In the genomic region with DNA sequence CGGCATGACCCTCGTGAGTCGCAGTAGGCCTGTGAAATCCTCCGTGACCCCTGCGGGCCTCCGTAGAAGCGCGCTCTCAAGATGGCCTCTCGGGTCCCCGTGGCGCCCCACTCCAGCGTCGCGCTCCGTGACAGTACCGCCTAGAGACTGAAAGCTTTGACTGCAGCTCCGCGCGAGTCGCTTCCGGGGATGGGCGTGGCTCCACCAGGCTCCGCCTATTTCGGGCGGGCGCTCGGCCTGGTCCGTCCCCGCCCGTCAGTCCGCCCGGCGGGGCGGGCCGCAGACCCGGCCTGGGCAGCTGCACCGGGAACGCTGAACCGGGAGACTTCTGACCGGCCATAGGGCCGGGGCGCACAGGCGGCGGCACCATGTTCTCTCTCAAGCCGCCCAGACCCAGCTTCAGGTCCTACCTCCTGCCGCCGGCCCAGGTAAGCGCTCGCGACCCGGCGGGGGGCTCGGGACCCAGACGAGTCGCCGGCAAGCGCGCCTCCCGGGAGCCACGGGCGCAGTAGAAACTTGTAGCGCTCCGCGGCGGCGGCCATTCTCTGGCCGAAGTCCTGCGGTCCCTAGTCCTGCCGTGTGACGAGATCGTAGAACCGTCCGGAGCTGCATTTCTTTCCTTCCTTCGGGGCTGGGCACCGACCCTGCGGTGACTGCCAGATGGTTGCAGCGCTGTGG, we compare ENCODE assay signal across 8 mouse cellular contexts. TPM values are rescaled to one million over a fixed set of nuclear protein-coding genes. Genes with fewer than 3 reads are reported as not detected.
DNase-seq lines count a peak whose midpoint lies in the region; ATAC-seq and TF ChIP-seq lines count a peak whose summit lies in the region.

A gene (plus strand): TSS at position 240 of the 678 bp plus-strand sequence.

- no peaks in the 10 kb centered on the region for H3K9me3 ChIP-seq in heart, embryonic 12.5 days (replicated peaks)
- H3K9me3 ChIP-seq in kidney, postnatal 0 days (replicated peaks; ENCODE audit: low read length), result no peaks in the 10 kb centered on the region
- no peaks in the 10 kb centered on the region for H3K9me3 ChIP-seq in liver, embryonic 11.5 days (ENCODE audit: control insufficient read depth, low read length)
- no peaks in the 10 kb centered on the region for H3K9me3 ChIP-seq in stomach, embryonic 14.5 days (ENCODE audit: control insufficient read depth, low read depth, low read length)

- TF ChIP-seq CTCF in kidney, postnatal 0 days (IDR thresholded peaks at IDR 0.05; ENCODE audit: low read depth), result peak; percentile 44

- peak; percentile 99 for ATAC-seq in erythroid progenitor cell, adult 5-6 weeks (replicated peaks; ENCODE audit: low FRiP score, poor library complexity, severe bottlenecking)
- peak; percentile 99 for ATAC-seq in heart, embryonic 12.5 days (ENCODE audit: insufficient number of reproducible peaks, low FRiP score)
- ATAC-seq in kidney, postnatal 0 days (replicated peaks; ENCODE audit: low FRiP score, low read depth), result peak; percentile 99
- peak; percentile 99 for ATAC-seq in liver, embryonic 11.5 days (replicated peaks; ENCODE audit: low FRiP score)
- ATAC-seq in stomach, embryonic 14.5 days (ENCODE audit: insufficient number of reproducible peaks, insufficient read depth, low FRiP score, low read depth), result peak; percentile 99

- peak within 1 kb of the TSS; percentile 90 for H3K4me3 ChIP-seq in heart, embryonic 12.5 days
- H3K4me3 ChIP-seq in kidney, postnatal 0 days (replicated peaks; ENCODE audit: low read depth, low read length), result peak within 1 kb of the TSS; percentile 86
- H3K4me3 ChIP-seq in liver, embryonic 11.5 days (ENCODE audit: low read depth, low read length), result peak within 1 kb of the TSS; percentile 71
- peak within 1 kb of the TSS; percentile 77 for H3K4me3 ChIP-seq in stomach, embryonic 14.5 days (ENCODE audit: low read depth, low read length)

- no peaks in the 10 kb centered on the region for H3K27me3 ChIP-seq in heart, embryonic 12.5 days (replicated peaks)
- H3K27me3 ChIP-seq in kidney, postnatal 0 days (ENCODE audit: insufficient read depth, low read length), result no peaks in the 10 kb centered on the region
- no peaks in the 10 kb centered on the region for H3K27me3 ChIP-seq in liver, embryonic 11.5 days (replicated peaks; ENCODE audit: control insufficient read depth, insufficient read depth, low read length)
- H3K27me3 ChIP-seq in stomach, embryonic 14.5 days (ENCODE audit: control insufficient read depth, insufficient read depth, low read length), result no peaks in the 10 kb centered on the region

- peaks cover 9% of the 10 kb centered on the region; the same call in 1 of the 2 replicates for H3K36me3 ChIP-seq in heart, embryonic 12.5 days
- H3K36me3 ChIP-seq in kidney, postnatal 0 days (ENCODE audit: insufficient read depth, low read length), result 0 out of 2 replicates have a peak, but pooled peaks cover 3% of the 10 kb centered on the region
- no peaks in the 10 kb centered on the region for H3K36me3 ChIP-seq in liver, embryonic 11.5 days (ENCODE audit: control insufficient read depth, insufficient read depth, low read length)
- peaks cover 2% of the 10 kb centered on the region; the same call in 1 of the 2 replicates for H3K36me3 ChIP-seq in stomach, embryonic 14.5 days (ENCODE audit: control insufficient read depth, insufficient read depth, low read length)

- DNase-seq in CD4-positive helper T cell, adult 2 months (ENCODE audit: low read depth, low spot score), result peak; percentile 96
- peak; percentile 92 for DNase-seq in brain, embryonic 18.5 days (ENCODE audit: low read depth, low spot score)
- DNase-seq in kidney, postnatal 0 days (ENCODE audit: low spot score), result peak; percentile 97
- DNase-seq in liver, embryonic 11.5 days (ENCODE audit: low spot score), result peak; percentile 96
- DNase-seq in naive thymus-derived CD4-positive, alpha-beta T cell, adult 2 months (ENCODE audit: low read depth), result peak; percentile 97

- peak within 1 kb of the TSS; percentile 82 for H3K27ac ChIP-seq in heart, embryonic 12.5 days (ENCODE audit: poor library complexity, severe bottlenecking)
- H3K27ac ChIP-seq in kidney, postnatal 0 days, result peak within 1 kb of the TSS; percentile 91
- H3K27ac ChIP-seq in liver, embryonic 11.5 days (ENCODE audit: low read depth, low read length), result peak within 1 kb of the TSS; percentile 28; the same call in 1 of the 2 replicates
- peak within 1 kb of the TSS; percentile 82 for H3K27ac ChIP-seq in stomach, embryonic 14.5 days (ENCODE audit: low read length)

- peak within 1 kb of the TSS; percentile 84 for H3K9ac ChIP-seq in heart, embryonic 12.5 days
- H3K9ac ChIP-seq in kidney, postnatal 0 days (ENCODE audit: low read depth, low read length), result peak within 1 kb of the TSS; percentile 89
- H3K9ac ChIP-seq in liver, embryonic 11.5 days (ENCODE audit: low read depth, low read length), result peak within 1 kb of the TSS; percentile 79
- peak within 1 kb of the TSS; percentile 71 for H3K9ac ChIP-seq in stomach, embryonic 14.5 days (replicated peaks; ENCODE audit: low read depth, low read length)

- under 1% methylated on average over 77 of the region's 77 CpGs for WGBS in heart, embryonic 12.5 days
- under 1% methylated on average over 73 of the region's 77 CpGs for WGBS in kidney, postnatal 0 days
- WGBS in liver, embryonic 11.5 days, result under 1% methylated on average over 77 of the region's 77 CpGs
- 1% methylated on average over 77 of the region's 77 CpGs for WGBS in stomach, embryonic 14.5 days

- H3K4me2 ChIP-seq in heart, embryonic 12.5 days, result peak within 1 kb of the TSS; percentile 68
- peak within 1 kb of the TSS; percentile 59 for H3K4me2 ChIP-seq in kidney, postnatal 0 days (ENCODE audit: low read length)
- H3K4me2 ChIP-seq in liver, embryonic 11.5 days, result peak within 1 kb of the TSS; percentile 82
- H3K4me2 ChIP-seq in stomach, embryonic 14.5 days (replicated peaks; ENCODE audit: low read depth, low read length), result peak within 1 kb of the TSS; percentile 67

- H3K4me1 ChIP-seq in heart, embryonic 12.5 days (replicated peaks), result peaks cover 3% of the 10 kb centered on the region; the same call in 1 of the 2 replicates
- H3K4me1 ChIP-seq in kidney, postnatal 0 days (replicated peaks; ENCODE audit: insufficient read depth, low read length), result no peaks in the 10 kb centered on the region
- H3K4me1 ChIP-seq in liver, embryonic 11.5 days (replicated peaks; ENCODE audit: control insufficient read depth, insufficient read depth, low read length), result 0 out of 2 replicates have a peak, but pooled peaks cover 3% of the 10 kb centered on the region
- no peaks in the 10 kb centered on the region for H3K4me1 ChIP-seq in stomach, embryonic 14.5 days (ENCODE audit: control insufficient read depth, insufficient read depth, low read length)

RNA-seq across cellular contexts. Expression of the gene that starts here (rescaled TPM):
- 5.4 and 6.3 TPM in 2 replicates for total RNA-seq in erythroid progenitor cell, adult 5-6 weeks (2015; ENCODE audit: low replicate concordance)
- total RNA-seq in erythroid progenitor cell, adult 5-6 weeks (2017; ENCODE audit: low replicate concordance), result 1.6 and 2.6 TPM in 2 replicates
- polyA plus RNA-seq in heart, embryonic 12.5 days (2016; fragmentation: Nextera tagmentation; extraction: Ambion mirVana), result 7.8 and 8.9 TPM in 2 replicates
- 8.1 and 9.2 TPM in 2 replicates for polyA plus RNA-seq in kidney, postnatal 0 days (2015; fragmentation: Nextera tagmentation; extraction: Ambion mirVana)
- 5.5 and 5.9 TPM in 2 replicates for polyA plus RNA-seq in liver, embryonic 11.5 days (2014; fragmentation: Nextera tagmentation; extraction: Ambion mirVana)
- 11.8 and 12.7 TPM in 2 replicates for polyA plus RNA-seq in stomach, embryonic 14.5 days (2014; fragmentation: Nextera tagmentation; extraction: Ambion mirVana)

Comparison
In these comparisons a context has a peak if more than half of its experiments do, and no peak if none do; other contexts are left out.
1. Peak in every context shown above with its lines: DNase-seq, ATAC-seq, H3K4me3 ChIP-seq and H3K27ac ChIP-seq.
2. H3K27ac ChIP-seq: peak in every context shown above with its lines; median percentile 91 in kidney, postnatal 0 days; 82 in heart, embryonic 12.5 days; 82 in stomach, embryonic 14.5 days; 28 in liver, embryonic 11.5 days.